ENCODE assay signal across 33 mouse cellular contexts in the genomic region with DNA sequence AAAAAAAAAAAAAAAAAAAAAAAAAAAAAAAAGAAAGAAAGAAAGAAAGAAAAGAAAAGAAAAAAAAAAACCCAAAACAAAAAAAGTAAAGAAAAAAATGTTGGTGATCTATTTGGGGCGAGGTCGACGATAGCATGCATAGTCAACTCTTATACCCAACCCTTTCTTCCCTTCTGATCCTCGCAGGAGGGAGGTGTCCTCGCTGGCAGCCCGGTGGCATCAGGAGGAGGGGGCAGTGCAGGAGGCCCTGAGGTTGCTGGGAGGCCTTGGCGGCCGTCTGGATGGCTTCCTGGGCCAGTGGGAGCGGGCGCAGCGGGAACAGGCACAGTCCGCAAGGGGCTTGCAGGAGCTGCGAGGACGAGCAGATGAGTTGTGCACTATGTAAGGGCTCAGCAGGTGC. TPM values are rescaled to one million over a fixed set of nuclear protein-coding genes. Genes with fewer than 3 reads are reported as not detected.
A peak's percentile ranks its signal among the peaks of the same experiment; 100 is the strongest.
DNase-seq lines count a peak whose midpoint lies in the region; ATAC-seq and TF ChIP-seq lines count a peak whose summit lies in the region.
"Had no signal": no experiment of that assay in that cellular context is flagged by ENCODE, and none has a peak within 500 bp of the region (broad histone marks: within the 10 kb centered on the region; RNA-seq: fewer than 3 reads in every experiment).

No protein-coding gene starts in this region.

- H3K79me2 ChIP-seq in MEL (ENCODE audit: control insufficient read depth, insufficient read depth, low read length, poor library complexity): no peaks in the 10 kb centered on the region

- peak; percentile 29 for DNase-seq in cerebellum, adult 9-11 months
- no peak for DNase-seq in cerebellum, postnatal 14 days
- peak; percentile 91 for DNase-seq in heart, adult 11 months
- no peak for DNase-seq in heart, adult 8-10 months (ENCODE audit: low spot score)
- peak; percentile 13 for DNase-seq in liver, postnatal 0 days
- no peak for DNase-seq in liver, embryonic 11.5 days (ENCODE audit: low spot score)
- DNase-seq in MEL (ENCODE audit: low read depth, low spot score) (no peak), MN1 (ENCODE audit: low spot score) (no peak)
- DNase-seq: adrenal gland, postnatal 25 days; cerebellum, adult 11-12 months; cerebellum, postnatal 36 days; forebrain, postnatal 0 days; gastrocnemius, postnatal 25 days; heart, adult 18-20 months; heart, postnatal 4 days; kidney, adult 2 months; layer of hippocampus, postnatal 36 days; left cerebral cortex, postnatal 4 days; liver; thymus, adult 18-20 months; thymus, postnatal 25 days had no signal

- no peaks in the 10 kb centered on the region for H3K36me3 ChIP-seq in liver, postnatal 0 days (replicated peaks; ENCODE audit: insufficient read depth, low read length)
- no peaks in the 10 kb centered on the region for H3K36me3 ChIP-seq in liver, embryonic 11.5 days (ENCODE audit: control insufficient read depth, insufficient read depth, low read length)
- no peaks in the 10 kb centered on the region; a peak in 1 of 4 replicates for H3K36me3 ChIP-seq in MEL (ENCODE audit: control insufficient read depth in 1 of 2, insufficient read depth in 2 of 2, low read length in 2 of 2)
- H3K36me3 ChIP-seq: embryonic facial prominence, embryonic 12.5 days; heart, embryonic 12.5 days; intestine, embryonic 15.5 days; liver, embryonic 15.5 days; lung, embryonic 15.5 days had no signal

- no peak overlapping the region for H3K27ac ChIP-seq in liver, postnatal 0 days (ENCODE audit: low read depth)
- H3K27ac ChIP-seq in liver, embryonic 11.5 days (ENCODE audit: low read depth, low read length): no peak overlapping the region
- H3K27ac ChIP-seq in MEL (ENCODE audit: control insufficient read depth, low read depth, low read length): no peak overlapping the region
- H3K27ac ChIP-seq: embryonic facial prominence, embryonic 12.5 days; forebrain, embryonic 12.5 days; intestine, embryonic 15.5 days; liver, embryonic 15.5 days had no signal

- TF ChIP-seq POLR2A in MEL (IDR thresholded peaks at IDR 0.05; ENCODE audit: control insufficient read depth in 1 of 2, insufficient read depth in 1 of 2, low read depth in 1 of 2, low read length in 2 of 2, poor library complexity in 1 of 2): no peak

- no peak overlapping the region for H3K9ac ChIP-seq in liver, postnatal 0 days (replicated peaks)
- H3K9ac ChIP-seq in liver, embryonic 11.5 days (ENCODE audit: low read depth, low read length): no peak overlapping the region
- no peak overlapping the region for H3K9ac ChIP-seq in MEL (ENCODE audit: control insufficient read depth, low read depth, low read length, poor library complexity, severe bottlenecking)
- H3K9ac ChIP-seq: embryonic facial prominence, embryonic 12.5 days; intestine, embryonic 15.5 days; liver, embryonic 15.5 days had no signal

- no peak for TF ChIP-seq EP300 in liver, postnatal 0 days (IDR thresholded peaks at IDR 0.05; ENCODE audit: low read depth)
- no peak for TF ChIP-seq EP300 in MEL (IDR thresholded peaks at IDR 0.05; ENCODE audit: low read depth in 1 of 2, low read length in 2 of 2)

- no peak overlapping the region for H3K4me2 ChIP-seq in liver, postnatal 0 days (ENCODE audit: low read depth, low read length)
- no peak overlapping the region for H3K4me2 ChIP-seq in liver, embryonic 11.5 days

- no peak for ATAC-seq in liver, postnatal 0 days
- ATAC-seq in liver, embryonic 11.5 days (replicated peaks; ENCODE audit: low FRiP score): no peak

- H3K27me3 ChIP-seq in liver, postnatal 0 days (ENCODE audit: insufficient read depth, low read length): peaks cover 21% of the 10 kb centered on the region
- H3K27me3 ChIP-seq in liver, embryonic 11.5 days (replicated peaks; ENCODE audit: control insufficient read depth, insufficient read depth, low read length): peaks cover 29% of the 10 kb centered on the region
- H3K27me3 ChIP-seq in MEL (ENCODE audit: control insufficient read depth in 1 of 2, insufficient read depth in 2 of 2, low read length in 2 of 2): no peaks in the 10 kb centered on the region

- 72% methylated on average over 14 of the region's 14 CpGs for WGBS in liver, postnatal 0 days (ENCODE audit: insufficient replicate concordance)
- WGBS in liver, embryonic 11.5 days: 55% methylated on average over 14 of the region's 14 CpGs

- TF ChIP-seq CTCF in liver, postnatal 0 days (IDR thresholded peaks at IDR 0.05; ENCODE audit: low read depth): no peak
- no peak for TF ChIP-seq CTCF in MEL (IDR thresholded peaks at IDR 0.05 in 2 of 3, conservative IDR thresholded peaks at IDR 0.05 in 1 of 3; ENCODE audit: control insufficient read depth in 1 of 3, insufficient read depth in 1 of 3, low read depth in 2 of 3, low read length in 3 of 3, poor library complexity in 1 of 3, severe bottlenecking in 1 of 3)

- peaks cover 16% of the 10 kb centered on the region for H3K4me1 ChIP-seq in liver, postnatal 0 days (ENCODE audit: insufficient read depth)
- peaks cover 13% of the 10 kb centered on the region for H3K4me1 ChIP-seq in liver, embryonic 11.5 days (replicated peaks; ENCODE audit: control insufficient read depth, insufficient read depth, low read length)
- peaks cover 0 to 4% of the 10 kb centered on the region in 2 experiments; a peak in 1 of 4 replicates for H3K4me1 ChIP-seq in MEL (ENCODE audit: control insufficient read depth in 1 of 2, insufficient read depth in 2 of 2, low read length in 2 of 2)

- no peak overlapping the region for H3K4me3 ChIP-seq in liver, postnatal 0 days (ENCODE audit: low read depth, low read length)
- H3K4me3 ChIP-seq in liver, embryonic 11.5 days (ENCODE audit: low read depth, low read length): no peak overlapping the region
- H3K4me3 ChIP-seq in MEL (ENCODE audit: control insufficient read depth in 1 of 2, insufficient read depth in 1 of 2, low read depth in 2 of 2, low read length in 2 of 2): no peak overlapping the region

- TF ChIP-seq RAD21 in MEL (IDR thresholded peaks at IDR 0.05; ENCODE audit: low read depth, low read length): no peak

- no peaks in the 10 kb centered on the region for H3K9me3 ChIP-seq in liver, postnatal 0 days (ENCODE audit: low read length)
- H3K9me3 ChIP-seq in liver, embryonic 11.5 days (ENCODE audit: control insufficient read depth, low read length): no peaks in the 10 kb centered on the region
- H3K9me3 ChIP-seq in MEL (replicated peaks; ENCODE audit: insufficient read depth, low read length): no peaks in the 10 kb centered on the region
- H3K9me3 ChIP-seq: embryonic facial prominence, embryonic 12.5 days; forebrain, embryonic 12.5 days; heart, embryonic 12.5 days; intestine, embryonic 15.5 days; liver, embryonic 15.5 days; lung, embryonic 15.5 days had no signal

TF ChIP-seq in MEL, 35 proteins besides CTCF, POLR2A, EP300 and RAD21:
- TF ChIP-seq TAL1 (IDR thresholded peaks at IDR 0.05; ENCODE audit: low read length): no peak
- 0 out of 2 replicates have a peak, but pooled peaks have one; percentile 27 for TF ChIP-seq ZNF384 (IDR thresholded peaks at IDR 0.05; ENCODE audit: low read depth, low read length)
- TF ChIP-seq HCFC1 (IDR thresholded peaks at IDR 0.05; ENCODE audit: low read depth, low read length): no peak
TF ChIP-seq in MEL: peak in this region for 1.

RNA-seq across cellular contexts. Expression of gene Tsks, which starts 10.6 kb away (rescaled TPM):
- total RNA-seq in heart, adult 8-10 months (2022): not detected
- polyA plus RNA-seq in liver, postnatal 0 days (2015; fragmentation: Nextera tagmentation; extraction: Ambion mirVana): 0.06 TPM in 1 of 2 replicates, not detected in the other
- 0.10 TPM in 1 of 2 replicates, not detected in the other for polyA plus RNA-seq in liver, embryonic 11.5 days (2014; fragmentation: Nextera tagmentation; extraction: Ambion mirVana)
- 0.10 TPM in 1 of 2 replicates, not detected in the other for total RNA-seq in MEL (2012; rRNA removed)
- under 1 TPM in 1 of 2 experiments, not detected in 1; 0.08 TPM for polyA plus RNA-seq in MEL (2012; ENCODE audit: insufficient read depth in 1 of 2, insufficient read length in 2 of 2, low read depth in 1 of 2, low replicate concordance in 2 of 2, missing spikeins in 1 of 2)
- total RNA-seq: adrenal gland, adult 18-20 months; adrenal gland, postnatal 25 days; CH12.LX; forebrain, postnatal 0 days; gastrocnemius, postnatal 25 days; heart, adult 18-20 months; heart, postnatal 4 days; left cerebral cortex, postnatal 4 days; megakaryocyte progenitor cell, adult 5-6 weeks; monocyte, adult 5-6 weeks had no signal
- polyA plus RNA-seq: heart, embryonic 12.5 days; hindbrain, embryonic 16.5 days; large intestine, adult 2 months; liver, embryonic 15.5 days had no signal

RNA-seq across cellular contexts. Expression of gene Cpt1c, which starts 21.1 kb away (rescaled TPM):
- 1 to 10 TPM; 1.4 to 2.7 (median 1.8) TPM for total RNA-seq in heart, adult 8-10 months (2022)
- 0.98 and 1.1 TPM in 2 replicates for polyA plus RNA-seq in liver, postnatal 0 days (2015; fragmentation: Nextera tagmentation; extraction: Ambion mirVana)
- 8.2 and 8.5 TPM in 2 replicates for polyA plus RNA-seq in liver, embryonic 11.5 days (2014; fragmentation: Nextera tagmentation; extraction: Ambion mirVana)
- total RNA-seq in MEL (2012; rRNA removed): 0.20 and 0.35 TPM in 2 replicates
- polyA plus RNA-seq in MEL (2012; ENCODE audit: insufficient read depth in 1 of 2, insufficient read length in 2 of 2, low read depth in 1 of 2, low replicate concordance in 2 of 2, missing spikeins in 1 of 2): under 1 TPM in 1 of 2 experiments, not detected in 1; 0.81 TPM
- total RNA-seq: monocyte, adult 5-6 weeks had no signal

RNA-seq across cellular contexts. Expression of gene Ap2a1, which starts 24.3 kb away (rescaled TPM):
- total RNA-seq in heart, adult 8-10 months (2022): 10 to 100 TPM; 61.0 to 74.9 (median 67.2) TPM
- 25.6 and 29.5 TPM in 2 replicates for polyA plus RNA-seq in liver, postnatal 0 days (2015; fragmentation: Nextera tagmentation; extraction: Ambion mirVana)
- polyA plus RNA-seq in liver, embryonic 11.5 days (2014; fragmentation: Nextera tagmentation; extraction: Ambion mirVana): 100 and 111 TPM in 2 replicates
- 54.0 and 54.4 TPM in 2 replicates for total RNA-seq in MEL (2012; rRNA removed)
- polyA plus RNA-seq in MEL (2012; ENCODE audit: insufficient read depth in 1 of 2, insufficient read length in 2 of 2, low read depth in 1 of 2, low replicate concordance in 2 of 2, missing spikeins in 1 of 2): 100 to 1,000 TPM in 1 of 2 experiments, 10 to 100 TPM in 1; 73.1 to 107 TPM

RNA-seq across cellular contexts. Expression of gene Prmt1, which starts 32.8 kb away (rescaled TPM):
- 100 to 1,000 TPM in 2 of 4 experiments, 10 to 100 TPM in 2; 88.3 to 107 (median 102) TPM for total RNA-seq in heart, adult 8-10 months (2022)
- 73.2 and 76.8 TPM in 2 replicates for polyA plus RNA-seq in liver, postnatal 0 days (2015; fragmentation: Nextera tagmentation; extraction: Ambion mirVana)
- 175 and 186 TPM in 2 replicates for polyA plus RNA-seq in liver, embryonic 11.5 days (2014; fragmentation: Nextera tagmentation; extraction: Ambion mirVana)
- 317 and 339 TPM in 2 replicates for total RNA-seq in MEL (2012; rRNA removed)
- 100 to 1,000 TPM; 254 to 715 TPM for polyA plus RNA-seq in MEL (2012; ENCODE audit: insufficient read depth in 1 of 2, insufficient read length in 2 of 2, low read depth in 1 of 2, low replicate concordance in 2 of 2, missing spikeins in 1 of 2)

RNA-seq across cellular contexts. Expression of gene Irf3, which starts 43.9 kb away (rescaled TPM):
- 10 to 100 TPM; 23.2 to 31.9 (median 27.0) TPM for total RNA-seq in heart, adult 8-10 months (2022)
- polyA plus RNA-seq in liver, postnatal 0 days (2015; fragmentation: Nextera tagmentation; extraction: Ambion mirVana): 35.9 and 38.0 TPM in 2 replicates
- polyA plus RNA-seq in liver, embryonic 11.5 days (2014; fragmentation: Nextera tagmentation; extraction: Ambion mirVana): 76.2 and 88.4 TPM in 2 replicates
- total RNA-seq in MEL (2012; rRNA removed): 78.6 and 83.4 TPM in 2 replicates
- polyA plus RNA-seq in MEL (2012; ENCODE audit: insufficient read depth in 1 of 2, insufficient read length in 2 of 2, low read depth in 1 of 2, low replicate concordance in 2 of 2, missing spikeins in 1 of 2): 10 to 100 TPM in 1 of 2 experiments, not detected in 1; 82.1 TPM

Comparison
In these comparisons a context has a peak if more than half of its experiments do, and no peak if none do; other contexts are left out.
1. DNase-seq: peak in cerebellum, adult 9-11 months (single experiment), heart, adult 11 months (single experiment) and liver, postnatal 0 days (single experiment); none in cerebellum, postnatal 14 days (0 of 2), heart, adult 8-10 months (single experiment), liver, embryonic 11.5 days (single experiment), MEL (single experiment) and MN1 (single experiment).